Mouse (Mus musculus) cerebellum, adult 11-12 months (tissue): ENCODE data around the gene Efcab9.

Source experiments
- DNase-seq: peaks from one replicate; pipeline ENCODE4 v3.0.0; 2022

Gene Efcab9

GRCm38 (mm10) chr11:32488808-32489670 lies 42.8 kb downstream of the Efcab9 start:
- DNase-seq, result no peak

- DNase-seq, result no peak
These were observed 43.5 kb downstream of the Efcab9 start for GRCm38 (mm10) chr11:32488344-32488743.

GRCm38 (mm10) chr11:32487501-32487900 lies 44.4 kb downstream of the Efcab9 start:
- no peak for DNase-seq

GRCm38 (mm10) chr11:32486621-32487020 lies 45.3 kb downstream of the Efcab9 start:
- no peak for DNase-seq

GRCm38 (mm10) chr11:32485290-32485689 lies 46.6 kb downstream of the Efcab9 start:
- no peak for DNase-seq

GRCm38 (mm10) chr11:32481525-32481924 lies 50.4 kb downstream of the Efcab9 start:
- DNase-seq, result peak; percentile 63

- no peak for DNase-seq
These were observed 56.2 kb downstream of the Efcab9 start for GRCm38 (mm10) chr11:32475487-32476236.

GRCm38 (mm10) chr11:32474725-32475124 lies 57.2 kb downstream of the Efcab9 start:
- DNase-seq, result no peak
